Mouse (Mus musculus): Measurements from ENCODE around the gene Sec16b.

Gene Sec16b

DNA sequence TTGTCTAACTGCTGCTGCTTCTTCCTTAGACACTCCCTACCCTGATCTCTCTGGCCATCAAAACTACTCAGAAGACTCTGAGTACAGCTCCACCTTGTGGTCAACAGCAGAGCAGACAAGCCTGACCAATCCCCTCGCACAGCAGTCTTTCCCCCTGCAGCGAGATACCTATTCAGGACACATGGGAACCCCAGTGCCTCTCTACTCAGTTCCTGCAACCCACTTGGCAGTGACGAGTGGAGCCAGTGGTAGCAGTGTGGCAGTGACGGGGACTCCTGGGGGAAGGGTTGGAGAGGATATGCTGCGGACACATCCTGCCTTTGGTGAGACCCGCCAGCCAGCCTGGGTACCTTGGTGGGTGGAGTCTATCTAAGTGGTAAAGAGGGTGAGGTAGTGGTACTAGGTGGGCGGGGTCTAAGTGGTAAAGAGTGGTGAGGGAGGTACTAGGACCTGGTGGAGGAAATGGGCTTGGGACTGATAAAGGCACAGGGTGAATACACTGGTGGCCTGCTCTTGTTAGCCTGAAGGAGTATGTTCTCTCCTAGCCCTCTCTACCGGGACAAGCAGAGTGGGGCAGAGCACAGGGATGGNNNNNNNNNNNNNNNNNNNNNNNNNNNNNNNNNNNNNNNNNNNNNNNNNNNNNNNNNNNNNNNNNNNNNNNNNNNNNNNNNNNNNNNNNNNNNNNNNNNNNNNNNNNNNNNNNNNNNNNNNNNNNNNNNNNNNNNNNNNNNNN lies 54.3 kb downstream of the Sec16b start:
- DNase-seq: peak; percentile 15

DNA sequence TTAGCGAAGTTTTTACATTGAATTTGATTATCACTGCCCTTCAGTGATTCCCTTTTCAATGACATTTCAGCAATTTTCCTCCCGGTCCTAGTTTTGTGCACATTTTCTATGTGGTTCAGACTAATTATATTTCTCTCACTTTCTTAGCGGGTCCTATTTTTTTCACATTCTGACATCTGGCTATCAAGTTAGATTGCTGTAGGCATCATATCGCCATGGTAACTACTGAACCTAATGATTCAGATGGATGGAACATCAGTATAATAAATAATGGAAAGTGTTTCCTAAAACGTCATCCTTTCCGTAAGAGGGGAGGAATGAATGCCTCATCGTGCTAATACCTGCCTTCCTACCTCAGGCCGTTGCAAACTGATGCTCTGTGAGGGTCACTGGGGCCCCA lies 61.3 kb downstream of the Sec16b start:
- DNase-seq: no peak

DNA sequence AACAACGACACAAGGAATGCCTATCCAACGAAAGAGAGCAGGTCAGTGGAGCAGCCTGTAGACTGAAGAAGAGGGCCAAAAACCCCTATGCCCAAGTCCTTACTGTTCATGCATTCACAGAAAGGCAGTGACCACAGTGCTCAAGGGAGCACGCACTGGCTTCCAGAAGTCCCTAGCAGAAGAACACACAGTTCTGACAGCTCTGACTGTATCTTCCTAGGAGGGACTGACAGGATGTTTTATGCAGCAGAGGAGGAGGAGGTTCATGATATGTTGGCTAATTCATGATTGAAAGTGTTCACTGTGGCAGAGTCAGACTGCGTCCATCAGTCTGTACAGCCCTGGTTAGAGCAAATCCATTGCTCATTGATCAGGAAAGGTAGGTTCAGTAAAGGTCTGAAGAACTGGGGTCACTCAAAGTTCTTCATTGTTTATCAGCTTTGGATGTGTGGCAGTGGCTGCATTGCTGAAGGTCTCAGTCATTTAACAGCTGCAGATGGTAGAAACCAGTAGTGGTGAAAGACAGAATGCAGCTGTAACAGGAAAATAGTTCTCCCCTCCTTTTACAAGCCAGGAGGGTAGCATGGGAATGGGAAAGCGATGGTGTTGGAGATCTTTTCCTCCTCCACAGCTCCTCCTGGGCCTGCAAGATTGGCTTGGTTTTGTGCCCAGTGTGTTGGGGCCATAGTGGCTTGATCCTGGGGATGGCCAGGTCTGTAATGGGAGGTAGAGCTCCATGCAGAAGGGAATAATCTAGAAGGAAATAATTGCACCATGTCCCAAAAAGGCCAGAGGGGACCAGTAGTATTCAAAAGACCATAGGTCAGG lies 62.9 kb downstream of the Sec16b start:
- DNase-seq: no peak

DNA sequence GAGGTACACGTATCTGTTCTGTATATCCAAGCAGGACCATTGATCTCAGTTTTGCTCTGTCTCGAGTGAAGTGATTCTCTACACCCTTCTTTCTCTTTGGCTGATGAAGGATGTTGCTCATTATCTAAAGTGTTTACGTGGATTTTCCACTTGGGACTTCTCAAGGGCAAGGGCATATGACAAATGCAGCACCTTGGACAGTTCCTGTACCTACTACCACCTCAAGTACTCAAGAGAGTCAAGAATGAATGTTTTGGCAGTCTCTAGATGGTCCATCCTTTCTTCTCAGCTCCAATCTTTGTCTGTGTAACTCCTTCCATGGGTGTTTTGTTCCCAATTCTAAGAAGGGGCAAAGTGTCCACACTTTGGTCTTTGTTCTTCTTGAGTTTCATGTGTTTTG lies 68.8 kb downstream of the Sec16b start:
- DNase-seq: no peak

DNA sequence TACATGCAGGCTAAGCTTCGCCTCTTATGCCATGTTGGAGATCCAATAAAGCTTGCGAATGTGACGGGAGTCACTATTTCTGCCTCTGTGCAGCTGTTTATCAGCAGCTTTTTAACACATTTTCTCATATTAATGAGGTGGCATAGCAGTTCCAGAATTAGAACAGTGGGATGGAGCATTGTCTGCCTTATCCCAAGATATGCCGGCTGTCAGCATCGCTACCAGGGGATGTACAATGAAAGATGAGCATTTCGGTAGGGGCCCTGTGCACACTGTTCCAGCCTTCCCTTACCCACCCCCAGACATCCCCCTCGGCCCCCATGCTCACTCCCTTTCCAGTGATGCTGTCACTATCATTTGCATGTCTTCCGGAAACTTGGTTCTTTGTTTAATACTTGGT lies 71.8 kb downstream of the Sec16b start:
- no peak for DNase-seq

DNA sequence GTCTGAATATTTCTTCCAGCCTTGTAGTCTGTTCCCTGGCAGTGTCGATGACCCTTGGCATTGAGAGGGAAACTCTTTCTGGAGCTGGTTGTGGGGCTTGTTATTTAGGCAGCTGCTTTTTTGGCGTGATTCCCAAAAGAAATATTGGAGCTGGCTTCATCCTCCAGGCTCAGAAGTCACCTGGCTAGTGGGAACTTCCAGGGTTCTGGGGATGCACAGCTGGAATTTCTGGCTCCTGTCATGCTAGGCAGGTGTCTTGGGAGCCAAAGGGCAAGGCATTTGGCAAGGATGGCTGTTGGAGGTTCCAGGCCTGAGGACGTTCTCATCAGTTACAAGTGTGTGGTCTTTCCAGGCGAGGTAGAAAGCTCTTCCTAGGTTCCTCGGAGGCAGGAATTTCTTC lies 80.0 kb downstream of the Sec16b start:
- no peak for DNase-seq

DNA sequence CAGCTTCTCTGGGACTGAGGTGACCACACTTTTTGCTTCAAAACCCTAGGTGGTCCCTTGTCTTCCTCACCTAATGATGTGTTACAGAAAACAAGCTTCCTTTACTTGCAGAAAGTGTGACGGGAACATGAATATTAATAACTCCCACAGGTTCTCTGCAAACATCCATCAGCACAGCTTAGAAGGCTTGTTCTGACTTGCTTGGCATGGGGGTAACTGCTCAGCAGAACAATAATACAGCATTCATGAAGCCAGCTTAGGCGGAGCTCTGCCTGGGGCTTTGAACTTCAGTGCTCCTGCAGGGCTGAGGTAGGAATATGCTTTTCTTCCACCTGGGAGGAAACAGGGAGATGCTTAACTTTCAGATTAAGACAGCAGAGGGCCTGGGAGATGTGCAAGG lies 85.5 kb downstream of the Sec16b start:
- no peak for DNase-seq

DNA sequence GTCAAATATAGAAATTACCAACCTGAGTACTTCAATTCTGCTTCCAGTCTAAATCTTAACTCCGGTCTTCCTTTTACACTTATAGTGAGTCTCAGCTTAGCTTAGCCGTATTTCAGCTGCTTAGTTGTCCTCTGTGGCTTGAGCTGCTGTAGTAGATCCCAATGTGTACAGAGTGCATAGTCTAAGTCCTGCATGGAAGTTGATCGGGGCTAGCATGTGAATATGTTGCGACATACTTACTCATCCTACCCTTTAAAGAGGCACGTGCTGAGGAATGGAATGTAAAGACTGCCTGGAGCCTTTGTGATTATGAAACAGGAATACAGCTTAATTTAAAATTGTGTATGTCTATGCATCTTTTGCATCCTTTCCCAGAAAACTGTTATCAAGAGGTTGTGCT lies 88.0 kb downstream of the Sec16b start:
- DNase-seq: no peak

DNA sequence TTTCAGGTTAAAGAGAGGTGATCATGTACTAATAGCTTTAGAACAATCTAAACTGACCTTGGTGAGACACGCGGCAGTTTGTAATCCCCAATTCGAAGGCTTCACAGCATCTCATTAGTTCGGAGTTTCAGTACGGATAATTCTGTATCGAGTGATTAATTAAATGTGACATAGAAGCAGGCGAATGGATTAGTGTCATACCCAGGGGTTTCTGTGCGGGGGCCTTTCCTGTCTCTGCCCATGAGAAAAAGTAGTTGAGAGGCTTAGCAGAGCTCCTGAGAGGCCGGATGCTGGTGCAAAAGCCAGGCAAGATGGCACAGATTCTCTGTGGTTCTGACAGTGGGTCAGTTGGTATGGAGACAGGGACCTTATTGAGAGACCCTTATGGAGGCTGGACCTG lies 88.6 kb downstream of the Sec16b start:
- no peak for DNase-seq

DNA sequence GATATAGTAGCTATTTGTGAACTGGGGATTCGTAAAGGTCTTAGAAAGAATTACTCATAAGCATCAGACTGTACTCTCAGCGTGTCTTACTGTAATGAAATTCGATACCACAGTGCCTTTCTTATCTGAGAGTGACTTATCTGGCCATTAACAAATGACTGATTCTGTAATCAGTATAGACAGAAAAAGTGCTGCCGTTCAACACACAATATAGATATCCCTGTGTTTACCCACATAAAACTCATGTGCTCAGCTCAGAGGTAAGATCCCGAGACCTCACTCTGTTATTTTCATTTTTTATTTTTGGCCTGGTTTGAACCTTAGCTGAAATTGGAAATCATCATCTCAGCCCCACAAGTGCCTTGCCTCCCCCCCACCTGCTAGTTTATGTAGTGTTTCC lies 98.0 kb downstream of the Sec16b start:
- DNase-seq: no peak
